Mouse (Mus musculus) cerebellum, adult 8-10 months (tissue): ENCODE results near the gene Smarca2.
A peak's percentile ranks its signal among the peaks of the same experiment; 100 is the strongest.

Experiments
- DNase-seq: peaks from one replicate; pipeline ENCODE4 v3.0.0; 2022

Smarca2 gene

GRCm38 (mm10) chr19:26749427-26750137 is 144.7 kb downstream of the Smarca2 start:
- DNase-seq: peak; percentile 45

GRCm38 (mm10) chr19:26752611-26753163 is 147.8 kb downstream of the Smarca2 start:
- DNase-seq: no peak

GRCm38 (mm10) chr19:26753266-26753872 is 148.5 kb downstream of the Smarca2 start:
- DNase-seq: no peak

DNA sequence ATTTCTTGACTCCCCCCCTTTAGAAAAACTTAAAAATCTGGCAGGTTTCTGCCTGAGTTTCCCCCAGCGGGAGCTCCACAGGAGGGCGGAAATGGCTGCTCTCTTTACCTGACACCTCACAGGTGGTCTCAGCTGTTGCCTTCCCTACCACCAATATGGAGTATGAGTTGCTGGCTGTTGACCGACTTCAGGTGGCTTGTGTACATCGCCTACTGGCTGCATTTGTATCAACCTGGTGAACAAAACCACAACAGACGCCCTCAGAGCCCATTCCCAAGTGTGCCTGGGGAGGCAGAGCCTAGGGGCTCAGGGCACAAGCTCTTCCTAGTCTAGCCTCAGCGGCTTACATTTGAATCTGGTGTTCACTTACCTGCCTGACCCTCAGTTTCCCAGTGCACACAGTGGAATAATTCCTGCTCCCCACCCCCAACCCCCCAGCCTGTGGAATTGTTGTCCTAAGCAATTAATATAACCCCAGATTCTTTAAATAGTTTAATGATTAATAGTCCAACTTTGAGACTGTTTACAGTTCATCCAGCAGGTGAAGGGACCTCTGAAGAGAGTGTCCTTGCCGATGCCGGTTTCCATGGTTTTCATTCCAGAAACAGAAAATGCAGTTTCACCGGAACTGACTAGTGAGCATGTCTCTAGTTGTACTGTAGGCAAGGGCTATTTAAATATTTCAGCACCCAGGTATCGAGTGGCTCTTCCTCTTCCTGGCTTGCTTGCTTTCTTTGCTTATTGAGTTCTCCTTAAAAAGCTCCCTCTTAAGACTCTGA is 149.4 kb downstream of the Smarca2 start:
- no peak for DNase-seq

DNA sequence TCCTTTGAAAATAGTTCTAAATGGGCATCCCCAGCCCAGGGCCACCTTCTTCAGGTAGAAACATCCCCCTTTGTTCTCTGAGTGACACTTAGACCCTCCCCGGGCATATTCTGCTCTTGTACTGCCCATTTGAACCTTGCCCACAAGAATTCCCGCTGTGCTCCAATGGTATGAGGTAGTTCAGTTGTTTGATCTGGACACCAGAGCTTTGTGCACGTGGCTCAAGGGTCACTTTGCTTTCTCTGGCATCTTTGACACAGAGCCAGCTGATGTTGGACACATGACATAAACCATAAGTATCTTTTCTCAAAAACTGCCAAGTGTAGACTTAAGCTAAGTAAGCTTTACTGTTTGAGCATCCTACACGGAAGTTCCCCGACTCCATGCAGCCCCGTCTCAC is 151.1 kb downstream of the Smarca2 start:
- DNase-seq: no peak

GRCm38 (mm10) chr19:26756399-26756798 is 151.5 kb downstream of the Smarca2 start:
- DNase-seq: no peak

DNA sequence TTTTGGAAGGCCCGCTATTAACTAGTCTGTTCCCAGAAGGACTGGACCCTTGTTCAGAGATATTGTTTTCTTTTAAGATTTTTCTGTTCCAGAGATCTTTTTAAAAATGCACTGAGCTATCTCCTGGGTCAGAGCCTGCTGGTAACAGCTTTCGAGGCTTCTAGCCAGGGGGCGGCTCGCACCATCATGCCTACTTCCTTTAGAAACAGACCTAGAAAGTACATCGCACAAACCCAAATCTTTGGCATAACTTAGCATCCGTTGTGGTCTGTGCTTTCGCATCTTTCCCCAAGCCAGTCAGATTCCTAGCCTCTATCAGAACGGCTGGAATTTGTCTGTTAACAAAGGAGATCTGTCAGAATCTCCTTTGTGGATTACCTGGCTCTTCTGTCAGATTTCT is 153.3 kb downstream of the Smarca2 start:
- DNase-seq: no peak

- DNase-seq: no peak
These were observed 153.8 kb downstream of the Smarca2 start for GRCm38 (mm10) chr19:26758620-26759019.

GRCm38 (mm10) chr19:26759295-26759694 is 154.4 kb downstream of the Smarca2 start:
- no peak for DNase-seq

GRCm38 (mm10) chr19:26761257-26761656 is 156.4 kb downstream of the Smarca2 start:
- DNase-seq: no peak

DNA sequence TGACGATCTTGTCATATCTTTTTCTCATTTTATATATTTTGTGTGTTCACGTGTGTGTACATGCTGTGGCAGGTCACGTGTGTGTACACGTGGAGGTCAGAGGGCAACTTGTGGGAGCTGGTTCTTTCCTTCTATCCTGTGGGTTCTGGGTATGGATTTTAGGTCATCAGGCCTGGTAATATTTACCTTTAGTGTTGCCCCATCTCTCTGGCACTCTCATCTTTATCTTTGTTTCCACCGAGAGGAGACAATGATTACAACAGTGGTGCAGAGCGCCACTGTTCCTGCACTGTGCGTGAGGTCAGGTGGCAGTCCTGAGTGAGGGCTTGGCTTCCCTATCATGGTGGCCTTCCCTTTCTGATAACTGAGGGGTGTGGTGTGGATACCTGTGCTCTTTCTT is 160.6 kb downstream of the Smarca2 start:
- DNase-seq: no peak

DNA sequence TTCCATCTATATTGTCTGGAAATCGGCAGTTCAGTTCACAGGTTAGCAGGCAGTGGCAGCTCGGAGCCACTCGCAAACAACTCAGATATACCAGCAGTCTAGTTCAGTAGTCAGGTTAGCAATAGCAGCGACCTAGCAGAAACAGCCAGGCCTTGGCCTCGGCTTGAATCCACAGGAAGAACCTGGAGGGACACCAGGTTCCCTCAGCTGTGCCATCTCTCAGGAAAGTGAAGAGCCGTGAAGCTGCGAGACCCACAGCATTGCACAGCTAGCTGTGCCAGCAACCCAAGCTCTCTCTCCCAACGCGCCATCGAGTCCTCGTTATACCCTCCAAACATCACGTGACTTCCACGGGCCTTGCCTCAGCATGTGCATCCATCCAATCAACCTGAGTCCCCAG is 162.6 kb downstream of the Smarca2 start:
- peak; percentile 34 for DNase-seq

DNA sequence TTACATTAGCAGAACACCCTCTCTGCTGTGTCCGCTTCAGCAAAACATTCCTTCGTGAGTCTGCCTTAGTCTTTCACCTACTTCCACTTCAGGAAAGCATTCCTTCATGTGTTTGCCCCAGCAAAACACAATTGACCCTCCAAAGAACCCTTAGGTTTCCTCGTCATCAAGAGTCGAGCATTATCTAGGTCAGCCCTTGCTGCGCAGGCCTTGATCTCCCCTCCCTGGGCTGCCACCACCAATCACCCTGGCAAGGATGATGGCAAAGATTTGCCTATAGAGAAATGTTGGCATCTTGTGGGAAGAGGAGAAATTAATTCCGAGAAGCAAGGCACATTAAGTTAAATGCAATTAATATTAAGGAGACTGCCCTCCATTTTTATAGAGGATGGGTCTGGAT is 163.1 kb downstream of the Smarca2 start:
- DNase-seq: no peak

DNA sequence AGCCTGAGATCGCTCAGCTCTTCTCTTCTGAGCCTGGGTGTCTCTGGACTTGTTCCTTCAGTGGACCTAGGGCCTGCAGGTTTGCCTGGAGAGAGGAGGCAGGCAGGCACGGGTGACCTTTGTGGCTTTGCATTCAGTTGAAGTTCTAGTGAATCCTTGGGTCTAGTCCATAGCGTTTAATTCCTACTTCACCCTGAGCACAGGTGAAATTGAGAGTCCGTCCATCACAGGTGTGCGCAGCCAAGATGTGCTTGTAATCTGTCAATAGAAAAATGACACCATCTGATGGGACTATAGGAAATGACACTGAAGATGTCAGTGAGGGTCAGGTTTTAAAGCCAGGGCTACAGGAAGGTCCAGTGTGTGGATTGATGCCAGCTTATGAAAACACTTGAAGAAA is 164.0 kb downstream of the Smarca2 start:
- DNase-seq: no peak

- DNase-seq: no peak
These were observed 165.0 kb downstream of the Smarca2 start for GRCm38 (mm10) chr19:26769609-26770500.

- no peak for DNase-seq
These were observed 165.7 kb downstream of the Smarca2 start for GRCm38 (mm10) chr19:26770592-26770991.

- DNase-seq: no peak
These were observed 167.3 kb downstream of the Smarca2 start for GRCm38 (mm10) chr19:26772051-26772583.

DNA sequence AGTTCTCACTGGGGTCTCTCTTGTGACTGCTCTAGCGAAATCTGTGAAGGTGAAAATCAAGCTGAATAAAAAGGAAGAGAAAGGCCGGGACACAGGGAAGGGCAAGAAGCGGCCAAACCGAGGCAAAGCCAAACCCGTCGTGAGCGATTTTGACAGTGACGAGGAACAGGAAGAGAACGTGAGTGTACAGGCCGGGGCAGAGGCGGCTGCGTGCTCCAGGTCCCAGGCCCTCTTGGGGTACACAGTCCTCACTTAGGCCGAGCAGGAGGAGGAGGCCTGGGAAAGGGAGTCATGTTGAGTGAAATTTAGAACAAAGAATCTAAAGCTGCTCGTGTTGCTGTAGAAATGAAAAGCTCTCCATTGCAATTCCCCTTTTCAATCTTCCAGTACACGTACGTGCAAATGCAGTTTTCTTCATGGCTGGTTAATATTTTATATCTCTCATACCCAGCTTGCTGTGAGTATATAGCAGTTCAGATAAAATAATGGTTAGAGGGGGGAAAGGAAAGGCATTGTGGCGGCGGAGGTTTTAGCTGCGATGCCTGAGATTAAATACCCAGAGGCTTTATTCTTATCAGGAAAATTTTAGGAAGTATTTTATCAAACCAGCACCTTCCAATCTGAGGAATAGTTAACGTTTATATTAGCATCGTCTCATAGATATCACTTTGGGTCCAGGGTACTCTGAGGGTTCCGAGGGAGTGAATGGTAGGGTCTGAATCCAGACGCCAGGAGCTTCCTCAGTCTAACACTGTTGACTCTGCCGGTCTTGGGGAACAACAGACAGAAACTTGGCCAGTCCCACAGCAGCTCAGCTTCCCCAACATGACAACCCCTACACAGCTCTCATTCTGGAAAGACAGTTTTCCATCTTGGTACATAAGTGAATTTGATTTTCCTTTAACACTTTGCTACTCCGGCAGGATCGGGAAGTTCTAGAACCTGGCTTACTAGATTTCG is 171.5 kb downstream of the Smarca2 start:
- no peak for DNase-seq

DNA sequence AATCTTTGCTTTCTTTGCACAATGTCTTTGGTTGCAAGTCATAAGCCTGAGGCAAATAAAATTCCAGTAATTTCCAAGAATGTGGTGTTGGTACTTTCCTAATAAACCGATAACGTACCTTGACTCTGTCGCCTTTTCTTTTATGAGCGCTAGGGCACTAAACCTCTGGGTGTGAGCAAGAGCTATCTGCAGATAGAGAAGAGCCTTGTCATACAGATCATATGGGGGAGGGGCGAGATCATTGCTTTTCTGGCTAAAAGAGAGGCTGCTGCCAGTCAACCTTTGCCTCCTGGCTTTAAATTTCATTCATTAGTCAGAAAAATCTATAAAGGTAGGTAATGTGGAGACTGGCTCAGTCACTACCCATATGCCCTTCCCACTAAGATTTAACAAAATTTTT is 173.3 kb downstream of the Smarca2 start:
- DNase-seq: no peak

- DNase-seq: no peak
These were observed 176.4 kb downstream of the Smarca2 start for GRCm38 (mm10) chr19:26781209-26781608.

DNA sequence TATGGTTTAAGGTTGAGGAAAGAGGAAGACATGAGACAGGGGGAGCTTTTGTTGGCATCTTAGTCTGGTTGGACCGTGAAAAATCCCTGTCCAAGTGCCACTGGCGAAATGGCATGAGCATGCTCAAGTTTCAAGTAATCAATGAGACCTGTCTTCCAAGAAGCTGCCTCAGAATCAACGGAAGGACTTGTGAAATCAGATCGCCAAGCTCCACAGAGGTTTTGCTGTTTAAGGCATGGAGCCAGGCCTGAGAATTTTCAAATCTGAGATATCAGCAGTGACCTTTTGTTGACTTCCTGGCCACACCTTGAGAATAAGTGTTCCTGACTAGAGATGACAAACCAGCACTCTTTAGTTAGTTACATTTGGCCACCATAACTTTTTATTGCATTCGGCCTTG is 183.6 kb downstream of the Smarca2 start:
- no peak for DNase-seq
